Mouse (Mus musculus) limb, embryonic 15.5 days (tissue): Measurements from ENCODE around the gene Ephb1. TPM values are rescaled to one million over a fixed set of nuclear protein-coding genes. Genes with fewer than 3 reads are reported as not detected.

ENCODE experiments used
- ATAC-seq: fragments of 200-750 bp; cut with Nextera tagmentation; 2 replicates; pipeline ENCODE4 v1.8.0; 2017; ENCODE audit warnings: low read depth, moderate TSS enrichment; ENCODE audit not compliant: insufficient number of reproducible peaks, low FRiP score, low TSS enrichment
- H3K27ac ChIP-seq: fragments of 300-500 bp; sonication (generic); 2 replicates; pipeline ENCODE4 v1.5.1; 2015; ENCODE audit warnings: moderate library complexity, mild to moderate bottlenecking, inconsistent platforms
- H3K27me3 ChIP-seq: fragments of 300-500 bp; sonication (generic); 2 replicates; pipeline ENCODE4 v1.6.1; 2015; ENCODE audit warnings: inconsistent platforms
- H3K36me3 ChIP-seq: fragments of 300-500 bp; sonication (generic); 2 replicates; pipeline ENCODE4 v1.6.1; 2015; ENCODE audit warnings: inconsistent platforms
- H3K4me1 ChIP-seq: fragments of 300-500 bp; sonication (generic); 2 replicates; pipeline ENCODE4 v1.6.1; 2015; ENCODE audit warnings: inconsistent platforms
- H3K4me2 ChIP-seq: fragments of 300-500 bp; sonication (generic); 2 replicates; pipeline ENCODE4 v1.6.1; 2015; ENCODE audit warnings: mild to moderate bottlenecking, inconsistent platforms
- H3K4me3 ChIP-seq: fragments of 300-500 bp; sonication (generic); 2 replicates; pipeline ENCODE4 v1.5.1; 2015; ENCODE audit warnings: mild to moderate bottlenecking, inconsistent platforms
- H3K9ac ChIP-seq: fragments of 300-500 bp; sonication (generic); 2 replicates; pipeline ENCODE4 v1.6.1; 2015; ENCODE audit warnings: inconsistent platforms
- H3K9me3 ChIP-seq: fragments of 300-500 bp; sonication (generic); 2 replicates; pipeline ENCODE4 v1.6.1; 2016; ENCODE audit warnings: inconsistent platforms
- WGBS: fragments of 180-500 bp; shearing (Covaris S2); methylation state at CpG from one replicate; pipeline ENCODE4 v1.1.7; 2015; 5-methylcytosine and 5-hydroxymethylcytosine counted together
- polyA plus RNA-seq: library from polyadenylated mRNA; unstranded; fragments of >200 nt; fragmentation: Nextera tagmentation; extraction: Ambion mirVana; gene quantifications from 2 replicates; pipeline ENCODE4 v1.2.1, GENCODE M21; 2015

Gene Ephb1
- polyA plus RNA-seq, 1 experiment from 2014 or later, result 2.5 TPM

DNA sequence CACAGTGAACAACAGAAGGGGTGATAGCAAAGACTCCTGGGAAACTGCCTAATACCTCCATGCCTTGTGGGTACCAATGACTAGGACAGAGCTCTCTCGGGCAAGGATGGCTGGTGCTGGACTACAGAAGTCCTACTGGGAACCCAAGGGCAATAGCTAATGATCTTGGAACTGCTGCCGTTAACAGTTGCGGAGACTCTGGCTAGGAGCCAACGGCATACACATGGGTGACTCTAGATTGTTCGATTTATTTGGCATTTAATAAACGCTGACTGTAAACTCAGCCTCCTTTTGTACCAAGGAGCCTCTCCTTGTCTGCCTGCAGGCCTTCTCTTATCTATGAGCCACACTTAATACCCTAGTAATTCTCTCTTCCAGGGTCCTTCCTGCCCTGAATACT lies 364.5 kb downstream of the Ephb1 start:
- Histone ChIP-seq H3K9ac (no peak overlapping the region), H3K27ac (no peak overlapping the region), H3K4me1 (no peaks in the 10 kb centered on the region), H3K4me2 (no peak overlapping the region), H3K9me3 (no peaks in the 10 kb centered on the region), H3K27me3 (no peaks in the 10 kb centered on the region), H3K4me3 (no peak overlapping the region), H3K36me3 (no peaks in the 10 kb centered on the region)
- no peak for ATAC-seq
- WGBS, result 59% methylated on average over 6 of the region's 6 CpGs

DNA sequence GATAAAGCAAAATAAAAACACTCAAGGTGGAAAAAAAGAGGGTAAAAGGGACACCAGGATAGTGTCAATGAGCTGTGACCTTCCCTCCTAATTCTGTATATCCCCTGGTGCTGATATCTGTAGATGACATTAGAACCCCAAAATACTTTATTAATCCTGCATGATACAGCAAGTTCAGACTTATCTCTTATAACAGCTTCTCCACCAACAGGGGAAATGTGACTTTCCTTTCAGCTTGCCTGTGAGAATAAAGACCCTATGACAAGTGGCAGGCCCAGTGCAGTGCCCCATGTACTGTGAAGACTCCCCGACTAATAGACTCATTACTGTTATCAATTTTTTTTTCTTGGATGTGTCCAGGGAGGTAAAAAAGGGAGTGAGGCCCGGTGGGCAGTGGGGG lies 367.6 kb downstream of the Ephb1 start:
- H3K4me2 ChIP-seq, result no peak overlapping the region
- 77% methylated on average over 2 of the region's 2 CpGs for WGBS

DNA sequence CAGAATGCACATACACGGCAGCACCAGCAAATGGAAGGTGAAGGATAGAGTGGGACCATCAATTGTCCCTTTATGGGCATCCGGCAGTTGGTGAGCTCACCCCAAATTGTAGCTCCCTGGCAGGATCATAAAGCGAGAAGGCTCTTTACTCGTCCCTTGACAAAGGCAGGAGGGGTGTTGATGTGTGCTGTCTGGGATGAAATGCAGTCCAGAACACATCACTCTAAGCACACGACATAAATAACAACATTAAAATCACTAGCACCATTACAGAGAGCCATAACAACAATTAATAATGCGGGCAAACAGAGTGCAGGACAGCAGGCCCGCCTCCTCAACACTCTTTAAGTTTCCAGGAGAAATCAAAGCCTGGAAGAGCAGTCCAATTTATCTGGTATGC lies 372.1 kb downstream of the Ephb1 start:
- H3K36me3 ChIP-seq, result no peaks in the 10 kb centered on the region
- no peak overlapping the region for H3K27ac ChIP-seq
- no peak overlapping the region for H3K4me3 ChIP-seq
- 55% methylated on average over 7 of the region's 7 CpGs for WGBS
- H3K9ac ChIP-seq, result no peak overlapping the region
- no peaks in the 10 kb centered on the region for H3K4me1 ChIP-seq
- H3K27me3 ChIP-seq, result no peaks in the 10 kb centered on the region
- no peak for ATAC-seq
- no peak overlapping the region for H3K4me2 ChIP-seq
- no peaks in the 10 kb centered on the region for H3K9me3 ChIP-seq

More for the DNA sequence above, 367.6 kb downstream of the Ephb1 start:
- no peaks in the 10 kb centered on the region for H3K36me3 ChIP-seq
- no peak overlapping the region for H3K27ac ChIP-seq
- H3K4me1 ChIP-seq, result no peaks in the 10 kb centered on the region
- no peaks in the 10 kb centered on the region for H3K9me3 ChIP-seq
- ATAC-seq, result no peak
- no peak overlapping the region for H3K9ac ChIP-seq
- no peak overlapping the region for H3K4me3 ChIP-seq
- H3K27me3 ChIP-seq, result no peaks in the 10 kb centered on the region

DNA sequence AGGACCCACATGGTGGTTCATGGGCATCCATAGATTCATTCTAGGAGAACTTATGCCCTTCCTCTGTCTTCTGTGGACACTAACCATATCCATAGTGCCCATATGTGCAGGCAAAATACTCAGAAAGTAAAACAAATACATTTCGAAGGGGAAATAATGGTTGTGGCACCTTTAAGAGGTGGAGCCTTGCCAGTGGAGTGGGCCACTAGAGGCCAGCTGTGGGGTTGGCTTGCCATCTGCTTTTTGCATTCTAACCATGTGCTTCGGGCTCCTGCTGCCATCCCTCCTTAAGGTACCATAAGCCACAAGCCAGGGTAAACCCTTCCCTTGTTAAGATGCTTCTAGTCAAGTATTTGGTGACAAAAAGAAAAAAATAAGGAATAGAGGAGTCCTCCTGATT lies 373.3 kb downstream of the Ephb1 start:
- H3K27ac ChIP-seq, result no peak overlapping the region
- no peak overlapping the region for H3K4me2 ChIP-seq
- no peaks in the 10 kb centered on the region for H3K9me3 ChIP-seq
- no peak for ATAC-seq
- no peaks in the 10 kb centered on the region for H3K27me3 ChIP-seq
- no peak overlapping the region for H3K4me3 ChIP-seq
- H3K9ac ChIP-seq, result no peak overlapping the region
- 74% methylated on average over 2 of the region's 2 CpGs for whole genome bisulfite sequencing
- no peaks in the 10 kb centered on the region for H3K36me3 ChIP-seq
- H3K4me1 ChIP-seq, result no peaks in the 10 kb centered on the region

DNA sequence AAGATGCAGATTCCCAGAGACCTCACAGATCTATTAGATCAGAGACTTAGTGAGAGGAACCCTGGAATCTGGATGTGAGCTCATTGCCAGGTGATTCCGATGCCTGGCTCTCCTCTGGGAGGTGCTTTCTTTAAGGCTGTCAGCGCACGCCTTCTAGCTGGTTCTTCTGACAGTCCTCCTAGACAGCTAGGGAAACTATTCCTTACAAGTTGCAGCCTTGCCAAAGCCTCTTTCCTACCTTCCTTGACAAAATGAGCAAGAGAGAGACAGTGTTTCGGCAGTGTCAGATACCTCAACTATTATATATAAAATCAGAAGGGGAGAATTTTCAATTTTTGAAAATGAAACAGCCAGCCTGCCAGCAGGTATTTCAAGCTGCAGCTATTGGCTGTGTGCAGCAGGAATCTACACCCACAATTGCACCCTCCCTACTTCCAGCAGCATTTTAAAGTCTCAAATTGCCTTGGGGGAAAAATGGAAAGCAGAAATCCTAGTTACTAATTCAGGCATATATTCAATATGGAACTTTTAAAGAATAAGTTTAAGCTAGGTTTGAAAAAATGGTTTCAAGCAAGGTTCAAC lies 377.5 kb downstream of the Ephb1 start:
- no peak overlapping the region for H3K9ac ChIP-seq
- H3K36me3 ChIP-seq, result no peaks in the 10 kb centered on the region
- ATAC-seq, result no peak
- H3K27me3 ChIP-seq, result no peaks in the 10 kb centered on the region
- H3K4me3 ChIP-seq, result no peak overlapping the region
- 82% methylated on average over 4 of the region's 4 CpGs for WGBS
- H3K9me3 ChIP-seq, result no peaks in the 10 kb centered on the region
- no peaks in the 10 kb centered on the region for H3K4me1 ChIP-seq
- H3K4me2 ChIP-seq, result no peak overlapping the region
- no peak overlapping the region for H3K27ac ChIP-seq

DNA sequence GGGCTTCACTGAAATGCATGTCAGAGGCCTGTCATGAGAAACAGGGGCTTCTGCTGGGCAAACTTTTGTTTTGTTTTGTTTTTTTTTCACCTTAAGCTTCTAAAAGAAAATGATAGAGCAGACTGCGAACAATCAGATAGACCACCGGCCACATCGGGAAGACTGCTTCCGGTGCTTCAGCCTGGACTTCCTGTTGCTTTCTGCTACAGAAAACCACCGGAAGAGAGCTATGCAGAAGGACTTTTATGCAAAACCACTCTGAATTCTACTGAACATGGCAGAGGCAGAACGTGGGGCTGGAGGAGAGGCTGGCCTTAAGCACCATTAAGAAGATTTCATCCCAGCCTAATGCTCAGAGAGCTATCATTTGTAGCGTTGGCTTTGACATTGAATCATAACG lies 382.2 kb downstream of the Ephb1 start:
- H3K4me3 ChIP-seq, result no peak overlapping the region
- H3K4me2 ChIP-seq, result no peak overlapping the region
- no peak overlapping the region for H3K27ac ChIP-seq
- no peak overlapping the region for H3K9ac ChIP-seq
- 80% methylated on average over 8 of the region's 8 CpGs for WGBS
- no peaks in the 10 kb centered on the region for H3K4me1 ChIP-seq
- no peaks in the 10 kb centered on the region for H3K9me3 ChIP-seq
- no peaks in the 10 kb centered on the region for H3K27me3 ChIP-seq
- ATAC-seq, result no peak
- H3K36me3 ChIP-seq, result no peaks in the 10 kb centered on the region

DNA sequence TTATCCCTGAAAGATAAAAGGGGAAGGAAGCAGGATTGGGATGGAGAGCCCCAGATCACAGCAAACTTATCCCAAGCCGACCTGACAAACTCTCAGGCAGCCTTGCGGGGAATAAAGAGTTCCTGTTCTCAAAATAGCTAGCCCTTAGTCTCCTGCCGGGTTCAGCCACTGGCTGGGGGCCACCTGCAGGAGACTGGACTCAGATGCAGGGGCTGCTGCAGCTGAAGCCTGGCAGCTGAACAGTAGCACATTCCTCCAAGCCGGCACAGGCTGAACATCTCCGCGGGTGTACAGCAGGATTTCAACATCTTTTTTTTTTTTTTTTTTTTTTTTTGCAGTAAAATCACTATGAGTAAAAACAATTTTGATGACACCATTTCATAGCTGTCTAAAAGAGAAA lies 382.7 kb downstream of the Ephb1 start:
- Histone ChIP-seq H3K36me3 (no peaks in the 10 kb centered on the region), H3K4me1 (no peaks in the 10 kb centered on the region), H3K4me2 (no peak overlapping the region), H3K4me3 (no peak overlapping the region), H3K9ac (no peak overlapping the region), H3K9me3 (no peaks in the 10 kb centered on the region), H3K27me3 (no peaks in the 10 kb centered on the region), H3K27ac (no peak overlapping the region)
- no peak for ATAC-seq
- 29% methylated on average over 6 of the region's 6 CpGs for WGBS

DNA sequence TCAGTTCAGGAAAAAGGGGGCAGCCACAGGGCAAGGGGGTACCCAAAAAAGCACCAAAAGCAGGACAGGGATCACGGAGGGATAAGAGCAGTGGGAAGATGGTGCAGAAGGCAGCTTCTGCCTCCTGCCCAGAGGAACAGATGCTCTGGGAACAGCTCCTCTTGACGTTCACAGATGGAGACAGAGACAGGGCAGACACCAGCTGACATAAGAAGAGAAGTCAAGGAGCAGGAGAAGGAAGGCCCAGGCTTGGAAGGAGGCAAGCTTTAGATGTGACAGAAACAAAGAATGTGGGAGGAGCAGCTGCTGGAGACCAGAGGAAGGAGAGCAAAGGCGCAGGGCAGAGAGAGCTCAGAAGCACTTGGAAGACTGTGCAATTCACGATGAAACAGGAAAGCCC lies 398.3 kb downstream of the Ephb1 start:
- no peak overlapping the region for H3K4me2 ChIP-seq
- no peaks in the 10 kb centered on the region for H3K9me3 ChIP-seq
- H3K4me1 ChIP-seq, result no peaks in the 10 kb centered on the region
- no peak overlapping the region for H3K27ac ChIP-seq
- no peaks in the 10 kb centered on the region for H3K27me3 ChIP-seq
- no peak overlapping the region for H3K4me3 ChIP-seq
- no peak overlapping the region for H3K9ac ChIP-seq
- WGBS, result 29% methylated on average over 4 of the region's 4 CpGs
- H3K36me3 ChIP-seq, result no peaks in the 10 kb centered on the region
- no peak for ATAC-seq

DNA sequence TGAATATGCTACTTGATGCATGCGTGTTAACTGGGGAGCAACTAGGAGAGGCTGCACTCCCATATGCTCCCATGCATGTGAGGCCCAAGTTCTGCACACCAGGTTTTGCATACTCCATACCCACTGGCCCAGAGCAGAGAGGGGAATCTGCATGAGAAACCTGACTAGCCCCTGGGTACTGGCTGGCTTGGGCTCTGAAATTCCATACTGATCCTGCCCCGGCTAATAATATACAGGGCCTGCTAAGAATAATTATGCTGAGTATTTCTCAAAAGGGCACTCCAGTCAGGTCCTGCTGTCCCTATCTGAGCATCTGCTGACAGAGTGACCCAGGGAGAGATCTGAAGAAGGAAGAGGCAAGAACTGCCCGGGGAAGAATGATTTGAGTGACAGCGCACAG lies 400.0 kb downstream of the Ephb1 start:
- 66% methylated on average over 4 of the region's 4 CpGs for WGBS

DNA sequence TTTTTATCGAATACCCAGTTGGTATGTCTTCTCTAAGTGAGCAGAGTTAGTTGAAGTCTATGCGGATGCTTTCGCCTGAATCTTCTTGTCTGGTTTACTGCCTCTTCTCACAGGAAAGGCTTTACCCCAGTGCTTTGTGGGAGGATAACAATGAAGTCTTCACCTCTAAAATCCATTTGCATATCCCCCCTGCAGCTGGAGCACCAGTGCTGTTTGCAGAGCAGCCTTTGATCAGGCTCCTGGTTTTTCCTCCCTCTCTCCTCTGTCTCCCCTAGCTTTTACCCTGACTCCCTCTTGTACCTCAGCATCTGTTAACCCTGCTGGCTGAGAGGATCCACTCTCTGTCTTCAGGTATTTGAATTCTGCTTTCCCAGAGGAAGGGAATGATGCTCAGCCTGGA lies 404.4 kb downstream of the Ephb1 start:
- Histone ChIP-seq H3K4me3 (no peak overlapping the region), H3K4me1 (no peaks in the 10 kb centered on the region), H3K36me3 (no peaks in the 10 kb centered on the region), H3K27me3 (0 out of 2 replicates have a peak, but pooled peaks cover 4% of the 10 kb centered on the region), H3K4me2 (no peak overlapping the region), H3K9ac (no peak overlapping the region), H3K9me3 (no peaks in the 10 kb centered on the region), H3K27ac (no peak overlapping the region)
- WGBS, result 17% methylated on average over 3 of the region's 3 CpGs
- ATAC-seq, result no peak

More for the DNA sequence above, 400.0 kb downstream of the Ephb1 start:
- H3K4me1 ChIP-seq, result no peaks in the 10 kb centered on the region
- H3K27ac ChIP-seq, result no peak overlapping the region
- no peak overlapping the region for H3K4me3 ChIP-seq
- no peaks in the 10 kb centered on the region for H3K9me3 ChIP-seq
- H3K36me3 ChIP-seq, result no peaks in the 10 kb centered on the region
- no peak overlapping the region for H3K9ac ChIP-seq
- no peaks in the 10 kb centered on the region for H3K27me3 ChIP-seq
- ATAC-seq, result no peak
- H3K4me2 ChIP-seq, result no peak overlapping the region

DNA sequence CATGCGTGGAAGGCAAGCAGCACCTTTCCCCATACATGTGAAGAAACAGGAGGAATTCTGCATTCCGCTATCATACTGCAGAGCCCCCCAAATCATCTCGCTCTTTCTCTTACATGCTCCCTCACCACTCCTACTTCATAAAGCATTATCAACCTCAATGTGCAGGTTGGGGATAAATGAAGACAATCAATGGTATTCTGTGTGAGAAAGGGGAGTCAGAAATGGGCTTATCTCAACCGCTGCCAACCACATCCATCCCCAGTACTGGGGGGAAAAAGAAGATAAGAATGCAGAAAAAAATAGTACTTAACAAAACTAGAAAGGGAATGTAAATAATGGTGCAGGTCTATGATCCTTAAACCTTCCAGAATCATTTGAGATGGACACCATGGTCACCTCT lies 408.7 kb downstream of the Ephb1 start:
- ATAC-seq, result no peak
- no peaks in the 10 kb centered on the region for H3K36me3 ChIP-seq
- H3K4me1 ChIP-seq, result no peaks in the 10 kb centered on the region
- WGBS, result 91% methylated on average over 4 of the region's 4 CpGs
- H3K27ac ChIP-seq, result no peak overlapping the region
- H3K4me2 ChIP-seq, result no peak overlapping the region
- H3K27me3 ChIP-seq, result 0 out of 2 replicates have a peak, but pooled peaks cover 4% of the 10 kb centered on the region
- no peak overlapping the region for H3K4me3 ChIP-seq
- no peak overlapping the region for H3K9ac ChIP-seq
- H3K9me3 ChIP-seq, result no peaks in the 10 kb centered on the region

DNA sequence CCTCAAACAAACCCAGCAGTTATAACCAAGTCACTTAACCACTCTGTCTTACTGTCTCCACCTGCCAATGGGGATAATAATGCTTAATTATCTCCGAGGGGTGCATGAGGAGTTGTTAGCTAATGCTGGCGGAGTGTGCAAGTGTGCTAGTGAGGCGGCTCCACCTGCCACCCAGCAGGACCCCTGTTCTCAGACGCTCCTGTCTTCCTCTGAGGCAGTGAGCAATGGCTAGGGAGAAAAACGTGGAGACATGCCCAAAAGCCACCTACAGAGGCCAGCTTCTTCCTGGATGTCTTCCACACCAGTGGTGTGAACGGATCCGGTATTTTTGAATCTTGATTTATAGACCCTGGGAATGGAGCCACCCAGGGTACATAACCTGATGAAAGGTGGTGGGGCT lies 409.2 kb downstream of the Ephb1 start:
- ATAC-seq, result no peak
- H3K27ac ChIP-seq, result no peak overlapping the region
- no peak overlapping the region for H3K4me2 ChIP-seq
- WGBS, result 54% methylated on average over 7 of the region's 7 CpGs
- no peaks in the 10 kb centered on the region for H3K4me1 ChIP-seq
- H3K36me3 ChIP-seq, result no peaks in the 10 kb centered on the region
- H3K4me3 ChIP-seq, result no peak overlapping the region
- no peak overlapping the region for H3K9ac ChIP-seq
- H3K27me3 ChIP-seq, result 0 out of 2 replicates have a peak, but pooled peaks cover 4% of the 10 kb centered on the region
- no peaks in the 10 kb centered on the region for H3K9me3 ChIP-seq

DNA sequence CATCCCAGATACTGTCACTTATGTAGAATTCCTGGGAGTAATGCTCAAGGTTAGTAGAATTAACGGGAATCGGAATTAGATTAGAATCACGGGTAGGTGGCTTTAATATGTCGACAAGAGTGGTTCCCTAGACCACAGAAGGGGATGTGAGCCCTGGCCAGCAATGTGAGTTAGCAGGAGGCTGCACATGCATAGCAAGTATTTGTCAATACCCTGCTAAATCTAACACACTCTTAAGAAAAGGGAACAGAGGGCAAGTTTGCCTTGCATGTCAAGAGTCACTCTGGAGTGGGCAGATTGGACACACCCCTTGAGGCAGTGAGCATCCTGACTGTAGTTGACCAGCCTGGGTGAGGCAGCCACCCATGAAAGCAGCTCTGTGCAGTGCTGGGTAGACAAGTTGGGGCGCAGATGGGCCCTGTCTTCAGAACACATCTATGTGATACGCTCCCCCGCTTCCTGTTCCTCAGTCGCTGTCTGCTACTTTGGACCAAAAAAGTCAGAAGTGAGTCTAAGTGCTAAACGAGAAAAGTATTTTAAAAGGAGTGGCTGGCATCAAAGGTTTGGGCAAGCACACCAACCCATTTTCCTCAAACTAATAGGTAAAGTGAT lies 412.3 kb downstream of the Ephb1 start:
- Histone ChIP-seq H3K4me2 (no peak overlapping the region), H3K4me3 (no peak overlapping the region), H3K27ac (no peak overlapping the region), H3K9me3 (no peaks in the 10 kb centered on the region), H3K27me3 (0 out of 2 replicates have a peak, but pooled peaks cover 4% of the 10 kb centered on the region), H3K9ac (no peak overlapping the region), H3K4me1 (no peaks in the 10 kb centered on the region), H3K36me3 (no peaks in the 10 kb centered on the region)
- no peak for ATAC-seq
- 74% methylated on average over 9 of the region's 9 CpGs for WGBS
